Mouse (Mus musculus): ENCODE results near the gene Ech1. TPM values are rescaled to one million over a fixed set of nuclear protein-coding genes. Genes with fewer than 3 reads are reported as not detected.

The Ech1 gene
- polyA plus RNA-seq, 1 experiment from 2014 or later, result 96.5 TPM

- WGBS (ENCODE audit: missing documents), result 90% methylated on average over 3 of the region's 3 CpGs
- H3K79me2 ChIP-seq (ENCODE audit: inconsistent target), result peaks cover 12% of the 10 kb centered on the region; the same call in 1 of the 2 replicates
- peaks cover 15% of the 10 kb centered on the region; the same call in 1 of the 2 replicates for H3K36me3 ChIP-seq (ENCODE audit: inconsistent target)
- H3K27ac ChIP-seq, result no peak overlapping the region
- no peak overlapping the region for H3K4me3 ChIP-seq (ENCODE audit: inconsistent target)
Measured at GRCm38 (mm10) chr7:28794496-28794895, 30.5 kb upstream of the Ech1 start.

GRCm38 (mm10) chr7:28795832-28796231, 29.2 kb upstream of the Ech1 start:
- peak overlapping the region; percentile 93 for H3K27ac ChIP-seq
- 3% methylated on average over 15 of the region's 15 CpGs for WGBS (ENCODE audit: missing documents)

GRCm38 (mm10) chr7:28796562-28796975, 28.4 kb upstream of the Ech1 start:
- H3K4me3 ChIP-seq (ENCODE audit: inconsistent target), result peak overlapping the region; percentile 86
- peak overlapping the region; percentile 93 for H3K27ac ChIP-seq
- WGBS (ENCODE audit: missing documents), result 13% methylated on average over 32 of the region's 32 CpGs
- H3K79me2 ChIP-seq (ENCODE audit: inconsistent target), result peaks cover 12% of the 10 kb centered on the region; the same call in 1 of the 2 replicates
- H3K36me3 ChIP-seq (ENCODE audit: inconsistent target), result peaks cover 15% of the 10 kb centered on the region; the same call in 1 of the 2 replicates

More at GRCm38 (mm10) chr7:28795832-28796231, 29.2 kb upstream of the Ech1 start:
- Histone ChIP-seq H3K79me2 (ENCODE audit: inconsistent target) (peaks cover 12% of the 10 kb centered on the region; the same call in 1 of the 2 replicates), H3K4me3 (ENCODE audit: inconsistent target) (peak overlapping the region; percentile 86), H3K36me3 (ENCODE audit: inconsistent target) (peaks cover 15% of the 10 kb centered on the region; the same call in 1 of the 2 replicates)

GRCm38 (mm10) chr7:28799994-28800393, 25.0 kb upstream of the Ech1 start:
- Histone ChIP-seq H3K4me3 (ENCODE audit: inconsistent target) (no peak overlapping the region), H3K27ac (no peak overlapping the region), H3K36me3 (ENCODE audit: inconsistent target) (peaks cover 15% of the 10 kb centered on the region; the same call in 1 of the 2 replicates), H3K79me2 (ENCODE audit: inconsistent target) (peaks cover 12% of the 10 kb centered on the region; the same call in 1 of the 2 replicates)
- 94% methylated on average over 9 of the region's 9 CpGs for WGBS (ENCODE audit: missing documents)

- Histone ChIP-seq H3K36me3 (ENCODE audit: inconsistent target) (peaks cover 15% of the 10 kb centered on the region; the same call in 1 of the 2 replicates), H3K79me2 (ENCODE audit: inconsistent target) (peaks cover 12% of the 10 kb centered on the region; the same call in 1 of the 2 replicates), H3K4me3 (ENCODE audit: inconsistent target) (no peak overlapping the region), H3K27ac (no peak overlapping the region)
- WGBS (ENCODE audit: missing documents), result 100% methylated on average over 2 of the region's 3 CpGs
Measured at GRCm38 (mm10) chr7:28801451-28801850, 23.6 kb upstream of the Ech1 start.

- 55% methylated on average over 10 of the region's 10 CpGs for WGBS (ENCODE audit: missing documents)
- Histone ChIP-seq H3K4me3 (ENCODE audit: inconsistent target) (no peak overlapping the region), H3K36me3 (ENCODE audit: inconsistent target) (peaks cover 15% of the 10 kb centered on the region; the same call in 1 of the 2 replicates), H3K27ac (peak overlapping the region; percentile 40), H3K79me2 (ENCODE audit: inconsistent target) (peaks cover 9% of the 10 kb centered on the region; the same call in 1 of the 2 replicates)
Measured at GRCm38 (mm10) chr7:28801901-28802670, 22.9 kb upstream of the Ech1 start.

GRCm38 (mm10) chr7:28802846-28803588, 22.0 kb upstream of the Ech1 start:
- H3K79me2 ChIP-seq (ENCODE audit: inconsistent target), result no peaks in the 10 kb centered on the region; the same call in 1 of the 2 replicates
- no peak overlapping the region for H3K4me3 ChIP-seq (ENCODE audit: inconsistent target)
- 21% methylated on average over 10 of the region's 10 CpGs for WGBS (ENCODE audit: missing documents)
- H3K27ac ChIP-seq, result peak overlapping the region; percentile 40
- H3K36me3 ChIP-seq (ENCODE audit: inconsistent target), result peaks cover 11% of the 10 kb centered on the region; the same call in 1 of the 2 replicates

- no peak overlapping the region for H3K27ac ChIP-seq
Measured at GRCm38 (mm10) chr7:28803756-28804155, 21.3 kb upstream of the Ech1 start.

GRCm38 (mm10) chr7:28806869-28807268, 18.1 kb upstream of the Ech1 start:
- WGBS (ENCODE audit: missing documents), result 71% methylated on average over 2 of the region's 4 CpGs
- H3K27ac ChIP-seq, result no peak overlapping the region
- no peaks in the 10 kb centered on the region for H3K36me3 ChIP-seq (ENCODE audit: inconsistent target)
- H3K4me3 ChIP-seq (ENCODE audit: inconsistent target), result no peak overlapping the region
- peaks cover 6% of the 10 kb centered on the region for H3K79me2 ChIP-seq (ENCODE audit: inconsistent target)

More at GRCm38 (mm10) chr7:28803756-28804155, 21.3 kb upstream of the Ech1 start:
- WGBS (ENCODE audit: missing documents), result 87% methylated on average over 4 of the region's 4 CpGs
- Histone ChIP-seq H3K36me3 (ENCODE audit: inconsistent target) (0 out of 2 replicates have a peak, but pooled peaks cover 5% of the 10 kb centered on the region), H3K79me2 (ENCODE audit: inconsistent target) (no peaks in the 10 kb centered on the region), H3K4me3 (ENCODE audit: inconsistent target) (no peak overlapping the region)

- Histone ChIP-seq H3K36me3 (ENCODE audit: inconsistent target) (no peaks in the 10 kb centered on the region), H3K4me3 (ENCODE audit: inconsistent target) (peak overlapping the region; percentile 68; the same call in 1 of the 2 replicates), H3K79me2 (ENCODE audit: inconsistent target) (peaks cover 15% of the 10 kb centered on the region), H3K27ac (peak overlapping the region; percentile 96)
- 78% methylated on average over 6 of the region's 8 CpGs for WGBS (ENCODE audit: missing documents)
Measured at GRCm38 (mm10) chr7:28807641-28808220, 17.3 kb upstream of the Ech1 start.

- Histone ChIP-seq H3K4me3 (ENCODE audit: inconsistent target) (peak within 1 kb of the TSS; percentile 68), H3K27ac (peak within 1 kb of the TSS; percentile 96), H3K36me3 (ENCODE audit: inconsistent target) (peaks cover 2% of the 10 kb centered on the region; the same call in 1 of the 2 replicates), H3K79me2 (ENCODE audit: inconsistent target) (peaks cover 22% of the 10 kb centered on the region)
- WGBS (ENCODE audit: missing documents), result 3% methylated on average over 35 of the region's 35 CpGs
Measured at GRCm38 (mm10) chr7:28808221-28808941, 16.6 kb upstream of the Ech1 start, which contains the start of gene Hnrnpl. Hnrnpl (plus strand) TSS chr7:28808541.

- Histone ChIP-seq H3K27ac (peak overlapping the region; percentile 96), H3K36me3 (ENCODE audit: inconsistent target) (peaks cover 8% of the 10 kb centered on the region), H3K4me3 (ENCODE audit: inconsistent target) (peak overlapping the region; percentile 68), H3K79me2 (ENCODE audit: inconsistent target) (peaks cover 27% of the 10 kb centered on the region)
- WGBS (ENCODE audit: missing documents), result 0% methylated on average over 20 of the region's 32 CpGs
Measured at GRCm38 (mm10) chr7:28808957-28809393, 16.0 kb upstream of the Ech1 start.

- peak overlapping the region; percentile 96 for H3K27ac ChIP-seq
- WGBS (ENCODE audit: missing documents), result 0% methylated on average over 26 of the region's 35 CpGs
- H3K36me3 ChIP-seq (ENCODE audit: inconsistent target), result peaks cover 13% of the 10 kb centered on the region
- H3K4me3 ChIP-seq (ENCODE audit: inconsistent target), result peak overlapping the region; percentile 68
- peaks cover 33% of the 10 kb centered on the region for H3K79me2 ChIP-seq (ENCODE audit: inconsistent target)
Measured at GRCm38 (mm10) chr7:28809401-28810089, 15.5 kb upstream of the Ech1 start.
